Mouse (Mus musculus): ENCODE measurements around the gene Sftpa1.

- TF ChIP-seq CTCF (conservative IDR thresholded peaks at IDR 0.05; ENCODE audit: low read length) (no peak), POU5F1 (IDR thresholded peaks at IDR 0.05; ENCODE audit: borderline replicate concordance, low read length) (no peak)
Observed at GRCm38 (mm10) chr14:41167278-41167677, 35.7 kb downstream of the Sftpa1 start.

All from E14TG2a.4 (cell line).